Mouse (Mus musculus) lung, postnatal 0 days (tissue): Measurements from ENCODE around the gene Rapgef6. TPM values are rescaled to one million over a fixed set of nuclear protein-coding genes. Genes with fewer than 3 reads are reported as not detected.

ENCODE experiments used
- ATAC-seq: fragments of 200-750 bp; cut with Nextera tagmentation; 2 replicates; pipeline ENCODE4 v1.8.0; 2017; ENCODE audit warnings: moderate library complexity
- DNase-seq: peaks from one replicate; pipeline ENCODE4 v3.0.0-alpha.2; 2016; ENCODE audit warnings: low spot score
- H3K27ac ChIP-seq: fragments of 300-500 bp; sonication (generic); 2 replicates; pipeline ENCODE4 v1.5.1; 2014; ENCODE audit warnings: antibody characterized with exemption, mild to moderate bottlenecking, low read length, mixed read lengths
- H3K27me3 ChIP-seq: fragments of 300-500 bp; sonication (generic); replicated peaks from 2 replicates; pipeline ENCODE4 v1.6.1; 2014; ENCODE audit warnings: low read length, mixed read lengths; ENCODE audit not compliant: insufficient read depth
- H3K36me3 ChIP-seq: fragments of 300-500 bp; sonication (generic); 2 replicates; pipeline ENCODE4 v1.6.1; 2014; ENCODE audit warnings: low read length, mixed read lengths; ENCODE audit not compliant: insufficient read depth
- H3K4me1 ChIP-seq: fragments of 300-500 bp; sonication (generic); 2 replicates; pipeline ENCODE4 v1.6.1; 2014; ENCODE audit warnings: antibody characterized with exemption, low read depth, low read length, mixed read lengths; ENCODE audit not compliant: insufficient read depth
- H3K4me2 ChIP-seq: fragments of 300-500 bp; sonication (generic); replicated peaks from 2 replicates; pipeline ENCODE4 v1.6.1; 2014; ENCODE audit warnings: low read depth, mild to moderate bottlenecking, low read length, moderate library complexity, mixed read lengths
- H3K4me3 ChIP-seq: fragments of 300-500 bp; sonication (generic); 2 replicates; pipeline ENCODE4 v1.5.1; 2014; ENCODE audit warnings: low read depth, low read length
- H3K9ac ChIP-seq: fragments of 300-500 bp; sonication (generic); replicated peaks from 2 replicates; pipeline ENCODE4 v1.6.1; 2014; ENCODE audit warnings: low read depth, mild to moderate bottlenecking
- H3K9me3 ChIP-seq: fragments of 300-500 bp; sonication (generic); 2 replicates; pipeline ENCODE4 v1.6.1; 2016; ENCODE audit warnings: low read length, mixed read lengths
- CTCF ChIP-seq: IDR thresholded peaks from 2 replicates; pipeline ENCODE4 v1.5.1; 2016; ENCODE audit warnings: antibody characterized with exemption, mild to moderate bottlenecking
- EP300 ChIP-seq: IDR thresholded peaks from 2 replicates; pipeline ENCODE4 v1.6.1; 2016; ENCODE audit warnings: antibody characterized with exemption, mild to moderate bottlenecking, control low read depth
- WGBS: fragments of 180-500 bp; shearing (Covaris S2); extraction: QIAGEN DNeasy Blood & Tissue Kit; methylation state at CpG from one replicate; pipeline ENCODE4 v1.1.7; 2014; 5-methylcytosine and 5-hydroxymethylcytosine counted together
- polyA plus RNA-seq: library from polyadenylated mRNA; unstranded; fragments of >200 nt; fragmentation: Nextera tagmentation; extraction: Ambion mirVana; gene quantifications from 2 replicates; pipeline ENCODE4 v1.2.1, GENCODE M21; 2015

The Rapgef6 gene
- polyA plus RNA-seq, 1 experiment from 2014 or later = 28.3 TPM

DNA sequence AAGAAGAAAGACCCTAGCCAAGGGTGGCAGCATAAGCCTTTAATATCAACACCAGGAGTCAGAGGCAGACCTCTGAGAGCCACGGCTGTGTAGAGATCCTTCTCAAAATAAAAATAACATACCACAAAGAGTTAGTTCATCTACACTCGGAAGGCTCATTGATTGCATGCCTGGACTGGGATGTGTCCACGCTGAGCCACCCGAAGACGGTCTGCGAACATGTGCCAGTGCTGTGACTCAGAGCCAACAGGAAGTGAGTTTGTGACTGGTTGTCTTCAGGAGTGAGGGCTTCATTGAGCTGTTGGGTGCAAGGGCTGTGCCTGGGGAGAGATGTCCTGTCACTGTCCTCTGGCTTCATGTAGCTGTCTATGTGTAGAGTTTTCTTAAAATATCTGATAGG, 171.0 kb downstream of the Rapgef6 start:
- 76% methylated on average over 6 of the region's 6 CpGs for WGBS
- no peak overlapping the region for H3K4me2 ChIP-seq

GRCm38 (mm10) chr11:54694291-54694690, 171.6 kb downstream of the Rapgef6 start:
- Histone ChIP-seq H3K9ac (no peak overlapping the region), H3K36me3 (peaks cover 25% of the 10 kb centered on the region), H3K27ac (no peak overlapping the region), H3K27me3 (no peaks in the 10 kb centered on the region), H3K4me1 (no peaks in the 10 kb centered on the region), H3K9me3 (no peaks in the 10 kb centered on the region), H3K4me2 (no peak overlapping the region), H3K4me3 (no peak overlapping the region)
- ATAC-seq (no peak), DNase-seq (no peak)
- TF ChIP-seq EP300 = no peak
- TF ChIP-seq CTCF = no peak
- WGBS = 75% methylated on average over 8 of the region's 8 CpGs

More for the DNA sequence above, 171.0 kb downstream of the Rapgef6 start:
- Histone ChIP-seq H3K9ac (no peak overlapping the region), H3K4me3 (no peak overlapping the region), H3K27ac (no peak overlapping the region), H3K4me1 (no peaks in the 10 kb centered on the region), H3K36me3 (peaks cover 25% of the 10 kb centered on the region), H3K27me3 (no peaks in the 10 kb centered on the region), H3K9me3 (no peaks in the 10 kb centered on the region)
- ATAC-seq (no peak), DNase-seq (no peak)
- TF ChIP-seq CTCF = no peak
- TF ChIP-seq EP300 = no peak

GRCm38 (mm10) chr11:54695951-54696350, 173.3 kb downstream of the Rapgef6 start:
- H3K4me2 ChIP-seq = no peak overlapping the region
- H3K9ac ChIP-seq = no peak overlapping the region
- no peaks in the 10 kb centered on the region for H3K9me3 ChIP-seq
- no peak overlapping the region for H3K4me3 ChIP-seq
- H3K27me3 ChIP-seq = no peaks in the 10 kb centered on the region
- TF ChIP-seq EP300 (no peak), CTCF (no peak)
- no peak for DNase-seq
- no peak for ATAC-seq
- H3K36me3 ChIP-seq = peaks cover 16% of the 10 kb centered on the region
- WGBS = 62% methylated on average over 4 of the region's 4 CpGs
- no peak overlapping the region for H3K27ac ChIP-seq
- no peaks in the 10 kb centered on the region for H3K4me1 ChIP-seq

- Histone ChIP-seq H3K9me3 (no peaks in the 10 kb centered on the region), H3K36me3 (peaks cover 13% of the 10 kb centered on the region; the same call in 1 of the 2 replicates), H3K9ac (no peak overlapping the region), H3K4me2 (no peak overlapping the region), H3K27ac (no peak overlapping the region), H3K27me3 (no peaks in the 10 kb centered on the region), H3K4me3 (no peak overlapping the region), H3K4me1 (no peaks in the 10 kb centered on the region)
- TF ChIP-seq CTCF = no peak
- TF ChIP-seq EP300 = no peak
- WGBS = 95% methylated on average over 5 of the region's 5 CpGs
- no peak for ATAC-seq
- no peak for DNase-seq
Measured at GRCm38 (mm10) chr11:54697611-54698010, 175.0 kb downstream of the Rapgef6 start.

DNA sequence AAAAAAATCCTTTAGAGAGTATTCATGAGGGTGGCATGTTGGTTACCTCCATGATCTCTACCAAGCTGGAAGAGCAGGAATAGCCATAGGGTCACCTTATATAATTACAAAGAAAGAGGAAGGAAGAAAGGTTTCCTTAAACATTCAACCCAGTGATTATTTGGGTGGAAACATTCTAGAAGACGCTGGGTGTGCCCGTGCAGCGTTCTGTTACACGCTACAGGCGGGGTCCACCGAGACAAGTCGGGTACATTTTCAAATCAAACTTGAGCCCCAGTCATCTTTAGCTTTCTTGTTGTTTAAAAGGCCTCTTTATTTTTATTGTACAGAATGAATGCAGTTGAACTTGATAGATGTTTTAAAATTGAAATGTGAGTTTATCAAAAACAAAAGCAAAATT, 176.0 kb downstream of the Rapgef6 start:
- no peaks in the 10 kb centered on the region for H3K9me3 ChIP-seq
- no peaks in the 10 kb centered on the region for H3K27me3 ChIP-seq
- TF ChIP-seq EP300 = no peak
- no peak for TF ChIP-seq CTCF
- DNase-seq (no peak), ATAC-seq (no peak)
- 85% methylated on average over 7 of the region's 7 CpGs for WGBS
- no peak overlapping the region for H3K27ac ChIP-seq
- H3K4me2 ChIP-seq = no peak overlapping the region
- no peak overlapping the region for H3K4me3 ChIP-seq
- H3K4me1 ChIP-seq = no peaks in the 10 kb centered on the region
- H3K36me3 ChIP-seq = peaks cover 11% of the 10 kb centered on the region; the same call in 1 of the 2 replicates
- no peak overlapping the region for H3K9ac ChIP-seq

- H3K4me3 ChIP-seq = no peak overlapping the region
- H3K9me3 ChIP-seq = no peaks in the 10 kb centered on the region
- no peak overlapping the region for H3K27ac ChIP-seq
- H3K36me3 ChIP-seq = peaks cover 9% of the 10 kb centered on the region; the same call in 1 of the 2 replicates
- no peaks in the 10 kb centered on the region for H3K27me3 ChIP-seq
- DNase-seq = no peak
- no peak for TF ChIP-seq EP300
- TF ChIP-seq CTCF = no peak
- no peak overlapping the region for H3K4me2 ChIP-seq
- no peak for ATAC-seq
- H3K9ac ChIP-seq = no peak overlapping the region
- H3K4me1 ChIP-seq = no peaks in the 10 kb centered on the region
- WGBS = 66% methylated on average over 3 of the region's 3 CpGs
Measured at GRCm38 (mm10) chr11:54699972-54700371, 177.3 kb downstream of the Rapgef6 start.

DNA sequence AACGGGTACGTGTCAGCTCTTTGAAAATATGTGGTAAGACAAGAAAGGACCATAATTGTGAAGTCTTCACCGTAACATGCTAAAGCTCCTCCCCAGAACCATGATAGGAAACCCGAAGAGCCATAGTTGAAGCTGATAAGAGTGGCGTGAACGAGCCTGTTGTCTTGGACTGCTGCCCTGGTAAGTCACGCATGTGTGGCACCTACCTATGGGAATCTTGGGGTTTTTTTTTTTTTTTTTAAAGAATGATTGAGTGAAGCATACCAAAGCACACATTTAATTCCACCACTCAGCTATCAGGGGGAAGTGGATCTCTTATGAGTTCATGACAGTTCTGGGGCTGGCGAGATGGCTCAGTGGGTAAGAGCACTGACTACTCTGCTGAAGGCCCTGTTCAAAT, 179.2 kb downstream of the Rapgef6 start:
- no peak for ATAC-seq
- peaks cover 1% of the 10 kb centered on the region; the same call in 1 of the 2 replicates for H3K36me3 ChIP-seq
- no peaks in the 10 kb centered on the region for H3K27me3 ChIP-seq
- H3K9me3 ChIP-seq = no peaks in the 10 kb centered on the region
- 71% methylated on average over 8 of the region's 8 CpGs for WGBS
- H3K4me2 ChIP-seq = no peak overlapping the region
- DNase-seq = no peak
- no peak overlapping the region for H3K27ac ChIP-seq
- H3K4me1 ChIP-seq = no peaks in the 10 kb centered on the region
- H3K4me3 ChIP-seq = no peak overlapping the region
- H3K9ac ChIP-seq = no peak overlapping the region
- TF ChIP-seq EP300 = no peak
- TF ChIP-seq CTCF = no peak
